Mouse (Mus musculus) MEL (cell line): ENCODE measurements around the gene 0610009B22Rik.

Source experiments
- ELF1 ChIP-seq: IDR thresholded peaks from 2 replicates; pipeline ENCODE4 v1.6.1; 2014; ENCODE audit warnings: low read depth, mild to moderate bottlenecking, inconsistent platforms, low read length, improper control_type of control experiment, moderate library complexity
- TBP ChIP-seq: IDR thresholded peaks from 2 replicates; pipeline ENCODE4 v1.8.0; 2011; ENCODE audit warnings: low read depth, low read length, improper control_type of control experiment

GRCm38 (mm10) chr11:51681324-51681975 is 7.2 kb downstream of the 0610009B22Rik start:
- TF ChIP-seq ELF1 (no peak), TBP (peak; percentile 66)
